Mouse (Mus musculus): ENCODE data around the gene Tpi1. TPM values are rescaled to one million over a fixed set of nuclear protein-coding genes. Genes with fewer than 3 reads are reported as not detected.
A peak's percentile ranks its signal among the peaks of the same experiment; 100 is the strongest.
"Not testable (repeated sequence)": the region's sequence is repeated elsewhere in the genome, so short reads cannot be mapped to it uniquely, and the experiment has no call there.

Gene Tpi1
- polyA plus RNA-seq, 1 experiment from 2014 or later = 346 TPM

- TF ChIP-seq CTCF (IDR thresholded peaks at IDR 0.05; ENCODE audit: low read depth) = no peak
- TF ChIP-seq EP300 (IDR thresholded peaks at IDR 0.05; ENCODE audit: low read depth) = no peak
- Histone ChIP-seq H3K27me3 (ENCODE audit: insufficient read depth, low read length) (no peaks in the 10 kb centered on the region), H3K4me1 (ENCODE audit: insufficient read depth) (peaks cover 1% of the 10 kb centered on the region), H3K36me3 (replicated peaks; ENCODE audit: insufficient read depth, low read length) (peaks cover 31% of the 10 kb centered on the region), H3K9ac (replicated peaks) (no peak overlapping the region), H3K27ac (ENCODE audit: low read depth) (no peak overlapping the region), H3K4me3 (ENCODE audit: low read depth, low read length) (no peak overlapping the region), H3K9me3 (ENCODE audit: low read length) (no peaks in the 10 kb centered on the region), H3K4me2 (ENCODE audit: low read depth, low read length) (no peak overlapping the region)
- ATAC-seq = no peak
- no peak for DNase-seq
- WGBS (ENCODE audit: insufficient replicate concordance) = 81% methylated on average over 10 of the region's 10 CpGs
These were observed 21.4 kb upstream of the Tpi1 start for GRCm38 (mm10) chr6:124835531-124835930.

GRCm38 (mm10) chr6:124834512-124835081, 20.5 kb upstream of the Tpi1 start:
- H3K4me3 ChIP-seq (ENCODE audit: low read depth, low read length) = no peak overlapping the region
- no peak overlapping the region for H3K9ac ChIP-seq (replicated peaks)
- WGBS (ENCODE audit: insufficient replicate concordance) = 78% methylated on average over 6 of the region's 6 CpGs
- peaks cover 31% of the 10 kb centered on the region for H3K36me3 ChIP-seq (replicated peaks; ENCODE audit: insufficient read depth, low read length)
- no peaks in the 10 kb centered on the region for H3K27me3 ChIP-seq (ENCODE audit: insufficient read depth, low read length)
- H3K4me1 ChIP-seq (ENCODE audit: insufficient read depth) = peaks cover 5% of the 10 kb centered on the region
- no peak for DNase-seq
- ATAC-seq = no peak
- TF ChIP-seq CTCF (IDR thresholded peaks at IDR 0.05; ENCODE audit: low read depth) (no peak), EP300 (IDR thresholded peaks at IDR 0.05; ENCODE audit: low read depth) (no peak)
- H3K9me3 ChIP-seq (ENCODE audit: low read length) = no peaks in the 10 kb centered on the region
- no peak overlapping the region for H3K27ac ChIP-seq (ENCODE audit: low read depth)
- H3K4me2 ChIP-seq (ENCODE audit: low read depth, low read length) = no peak overlapping the region

GRCm38 (mm10) chr6:124831649-124832048, 17.6 kb upstream of the Tpi1 start:
- peak overlapping the region; percentile 94 for H3K4me3 ChIP-seq (ENCODE audit: low read depth, low read length)
- peaks cover 12% of the 10 kb centered on the region for H3K4me1 ChIP-seq (ENCODE audit: insufficient read depth)
- H3K36me3 ChIP-seq (replicated peaks; ENCODE audit: insufficient read depth, low read length) = peaks cover 31% of the 10 kb centered on the region
- TF ChIP-seq EP300 (IDR thresholded peaks at IDR 0.05; ENCODE audit: low read depth) = no peak
- TF ChIP-seq CTCF (IDR thresholded peaks at IDR 0.05; ENCODE audit: low read depth) = no peak
- DNase-seq = no peak
- peak overlapping the region; percentile 8; the same call in 1 of the 2 replicates for H3K9ac ChIP-seq (replicated peaks)
- H3K27ac ChIP-seq (ENCODE audit: low read depth) = no peak overlapping the region
- H3K27me3 ChIP-seq (ENCODE audit: insufficient read depth, low read length) = no peaks in the 10 kb centered on the region
- H3K9me3 ChIP-seq (ENCODE audit: low read length) = no peaks in the 10 kb centered on the region
- ATAC-seq = no peak
- 90% methylated on average over 8 of the region's 8 CpGs for WGBS (ENCODE audit: insufficient replicate concordance)
- H3K4me2 ChIP-seq (ENCODE audit: low read depth, low read length) = peak overlapping the region; percentile 92

GRCm38 (mm10) chr6:124831199-124831598, 17.1 kb upstream of the Tpi1 start:
- not testable (repeated sequence) for H3K9me3 ChIP-seq (ENCODE audit: low read length); ATAC-seq; H3K27me3 ChIP-seq (ENCODE audit: insufficient read depth, low read length); H3K27ac ChIP-seq (ENCODE audit: low read depth); DNase-seq
- Histone ChIP-seq H3K36me3 (replicated peaks; ENCODE audit: insufficient read depth, low read length) (peaks cover 32% of the 10 kb centered on the region), H3K4me1 (ENCODE audit: insufficient read depth) (peaks cover 12% of the 10 kb centered on the region), H3K4me3 (ENCODE audit: low read depth, low read length) (peak overlapping the region; percentile 94), H3K9ac (replicated peaks) (peak overlapping the region; percentile 8; the same call in 1 of the 2 replicates), H3K4me2 (ENCODE audit: low read depth, low read length) (peak overlapping the region; percentile 92)
- WGBS (ENCODE audit: insufficient replicate concordance) = 92% methylated on average over 4 of the region's 4 CpGs

- ATAC-seq = peak; percentile 76
These were observed 16.0 kb upstream of the Tpi1 start for GRCm38 (mm10) chr6:124829799-124830700.

More at GRCm38 (mm10) chr6:124829799-124830700, 16.0 kb upstream of the Tpi1 start:
- under 1% methylated on average over 38 of the region's 38 CpGs for WGBS (ENCODE audit: insufficient replicate concordance)
- no peaks in the 10 kb centered on the region for H3K9me3 ChIP-seq (ENCODE audit: low read length)
- no peaks in the 10 kb centered on the region for H3K27me3 ChIP-seq (ENCODE audit: insufficient read depth, low read length)
- TF ChIP-seq CTCF (IDR thresholded peaks at IDR 0.05; ENCODE audit: low read depth) (peak; percentile 25; the same call in 1 of the 2 replicates), EP300 (IDR thresholded peaks at IDR 0.05; ENCODE audit: low read depth) (peak; percentile 60)
- peaks cover 37% of the 10 kb centered on the region for H3K36me3 ChIP-seq (replicated peaks; ENCODE audit: insufficient read depth, low read length)
- H3K9ac ChIP-seq (replicated peaks) = peak overlapping the region; percentile 97
- DNase-seq = peak; percentile 92
- H3K27ac ChIP-seq (ENCODE audit: low read depth) = peak overlapping the region; percentile 82
- peak overlapping the region; percentile 92 for H3K4me2 ChIP-seq (ENCODE audit: low read depth, low read length)
- H3K4me3 ChIP-seq (ENCODE audit: low read depth, low read length) = peak overlapping the region; percentile 94
- peaks cover 12% of the 10 kb centered on the region for H3K4me1 ChIP-seq (ENCODE audit: insufficient read depth)
